Mouse (Mus musculus) brain, embryonic 18.5 days (tissue): ENCODE measurements around the gene Usp31.

Source experiments
- DNase-seq: peaks from one replicate; pipeline ENCODE4 v3.0.0-alpha.2; 2012; ENCODE audit warnings: low read depth, low spot score

Gene Usp31

GRCm38 (mm10) chr7:121660705-121661104, 46.3 kb downstream of the Usp31 start:
- DNase-seq, result no peak

- no peak for DNase-seq
Measured at GRCm38 (mm10) chr7:121658866-121659265, 48.2 kb downstream of the Usp31 start.

GRCm38 (mm10) chr7:121654675-121655074, 52.4 kb downstream of the Usp31 start:
- DNase-seq, result no peak

- DNase-seq, result no peak
Measured at GRCm38 (mm10) chr7:121652629-121653028, 54.4 kb downstream of the Usp31 start.

GRCm38 (mm10) chr7:121650724-121651123, 56.3 kb downstream of the Usp31 start:
- no peak for DNase-seq

GRCm38 (mm10) chr7:121640998-121641762, 65.9 kb downstream of the Usp31 start:
- peak; percentile 30 for DNase-seq

GRCm38 (mm10) chr7:121636732-121637131, 70.3 kb downstream of the Usp31 start:
- no peak for DNase-seq

GRCm38 (mm10) chr7:121634236-121634635, 72.8 kb downstream of the Usp31 start:
- DNase-seq, result no peak

GRCm38 (mm10) chr7:121622835-121623420, 84.1 kb downstream of the Usp31 start:
- no peak for DNase-seq

- DNase-seq, result no peak
Measured at GRCm38 (mm10) chr7:121622433-121622832, 84.6 kb downstream of the Usp31 start.

- DNase-seq, result no peak
Measured at GRCm38 (mm10) chr7:121601697-121602096, 105.4 kb downstream of the Usp31 start.

- DNase-seq, result no peak
Measured at GRCm38 (mm10) chr7:121596401-121596800, 110.7 kb downstream of the Usp31 start.

GRCm38 (mm10) chr7:121595496-121595895, 111.6 kb downstream of the Usp31 start:
- DNase-seq, result no peak

- no peak for DNase-seq
Measured at GRCm38 (mm10) chr7:121595085-121595484, 112.0 kb downstream of the Usp31 start.

GRCm38 (mm10) chr7:121594623-121595022, 112.4 kb downstream of the Usp31 start:
- no peak for DNase-seq
